Mouse (Mus musculus): ENCODE data around the gene Oxnad1.

DNA sequence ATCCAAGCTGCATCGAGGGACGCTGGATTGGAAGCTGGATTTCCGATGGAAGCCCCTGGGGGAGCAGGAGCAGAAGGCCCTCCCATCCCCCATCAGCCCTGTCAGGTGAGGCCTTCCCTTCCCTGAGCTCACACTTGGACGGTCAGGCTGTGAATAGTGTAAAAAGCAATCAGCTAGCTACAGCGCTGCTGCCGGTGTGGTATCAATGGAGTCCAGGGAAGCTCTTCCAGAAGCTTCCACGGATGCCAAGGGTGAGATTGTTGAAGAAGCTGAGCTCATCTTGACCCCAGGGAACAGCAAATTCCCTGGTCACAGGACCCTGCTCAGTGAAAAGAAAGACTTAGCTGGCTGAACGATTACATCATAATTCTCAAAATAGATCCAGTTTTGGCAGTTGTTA is 38.8 kb upstream of the Oxnad1 start:
- TF ChIP-seq CTCF (IDR thresholded peaks at IDR 0.05; ENCODE audit: borderline replicate concordance, extremely low read depth, insufficient read depth, insufficient read length): no peak
- no peak for TF ChIP-seq POLR2A (IDR thresholded peaks at IDR 0.05; ENCODE audit: borderline replicate concordance, extremely low read depth, insufficient read depth, insufficient read length, poor library complexity, severe bottlenecking)
